Mouse (Mus musculus): ENCODE measurements at regions not wholly inside any gene's neighbourhood (a gene's known extent, or its start where the extent isn't known, plus 50 kb on each side); places are given as distances from the start of the nearest gene placed in this dataset.

- Histone ChIP-seq H3K4me3 (no peak overlapping the region), H3K4me1 (no peaks in the 10 kb centered on the region), H3K4me2 (no peak overlapping the region), H3K9me3 (no peaks in the 10 kb centered on the region), H3K9ac (no peak overlapping the region), H3K27ac (no peak overlapping the region), H3K27me3 (no peaks in the 10 kb centered on the region), H3K36me3 (no peaks in the 10 kb centered on the region)
- no peak; the same call in 1 of the 2 replicates for ATAC-seq (ENCODE audit: borderline replicate concordance, extremely low read depth, low FRiP score, low TSS enrichment)
Measured at GRCm38 (mm10) chr16:47599476-47599875, 684.1 kb upstream of the Dppa4 start.
